Mouse (Mus musculus) lung, postnatal 0 days (tissue): ENCODE results near the gene Camk2n1.

ENCODE experiments used
- CTCF ChIP-seq: IDR thresholded peaks from 2 replicates; pipeline ENCODE4 v1.5.1; 2016; ENCODE audit warnings: antibody characterized with exemption, mild to moderate bottlenecking
- EP300 ChIP-seq: IDR thresholded peaks from 2 replicates; pipeline ENCODE4 v1.6.1; 2016; ENCODE audit warnings: antibody characterized with exemption, mild to moderate bottlenecking, control low read depth

- TF ChIP-seq EP300 (no peak), CTCF (peak; percentile 73)
Observed at GRCm38 (mm10) chr4:138429778-138430177, 24.3 kb upstream of the Camk2n1 start.
